Mouse (Mus musculus) cerebellum, adult 2 months (tissue): ENCODE measurements at regions not wholly inside any gene's neighbourhood (a gene's known extent, or its start where the extent isn't known, plus 50 kb on each side); places are given as distances from the start of the nearest gene placed in this dataset.
"Not testable (repeated sequence)": the region's sequence is repeated elsewhere in the genome, so short reads cannot be mapped to it uniquely, and the experiment has no call there.

Experiments
- DNase-seq, 2 experiments: peaks; one replicate each; pipeline ENCODE4 v3.0.0; 2021
- H3K27ac ChIP-seq: fragments of 200-500 bp; 2 replicates; pipeline ENCODE4 v1.5.1; 2012; ENCODE audit warnings: low read length, control low read depth, inconsistent platforms; ENCODE audit not compliant: insufficient read depth
- H3K27me3 ChIP-seq: fragments of 200-500 bp; 2 replicates; pipeline ENCODE4 v1.6.1; 2012; ENCODE audit warnings: inconsistent platforms, mild to moderate bottlenecking, low read length, moderate library complexity; ENCODE audit not compliant: control insufficient read depth, insufficient read depth
- H3K4me1 ChIP-seq: fragments of 200-500 bp; 2 replicates; pipeline ENCODE4 v1.6.1; 2011; ENCODE audit warnings: low read length; ENCODE audit not compliant: control insufficient read depth, insufficient read depth
- H3K4me3 ChIP-seq: fragments of 200-500 bp; replicated peaks from 2 replicates; pipeline ENCODE3; 2011; ENCODE audit warnings: mild to moderate bottlenecking, low read depth, low read length, control low read depth; ENCODE audit not compliant: insufficient read depth
- CTCF ChIP-seq: fragments of 200-500 bp; IDR thresholded peaks from 2 replicates; pipeline ENCODE4 v1.5.1; 2011; ENCODE audit warnings: low read depth, mild to moderate bottlenecking, control low read depth, low read length, moderate library complexity, borderline replicate concordance; ENCODE audit not compliant: insufficient read depth
- POLR2A ChIP-seq: fragments of 200-500 bp; IDR thresholded peaks from 2 replicates; pipeline ENCODE4 v1.6.1; 2011; ENCODE audit warnings: low read length, control low read depth, borderline replicate concordance; ENCODE audit not compliant: insufficient read depth
- WGBS: fragments of 180-500 bp; shearing (Covaris S2); methylation state at CpG from one replicate; pipeline ENCODE4 v1.1.7; 2018; 5-methylcytosine and 5-hydroxymethylcytosine counted together

- Histone ChIP-seq H3K27ac (no peak overlapping the region), H3K27me3 (no peaks in the 10 kb centered on the region), H3K4me3 (no peak overlapping the region), H3K4me1 (no peaks in the 10 kb centered on the region)
- TF ChIP-seq POLR2A = no peak
- TF ChIP-seq CTCF = no peak
- 45% methylated on average over 8 of the region's 8 CpGs for WGBS
- peak; percentile 52 to 78 for DNase-seq
Measured at GRCm38 (mm10) chr12:40898414-40899027, 125.4 kb upstream of the Immp2l start.

- 92% methylated on average over 1 of the region's 1 CpGs for WGBS
- Histone ChIP-seq H3K4me1 (no peaks in the 10 kb centered on the region), H3K27ac (no peak overlapping the region), H3K4me3 (no peak overlapping the region), H3K27me3 (no peaks in the 10 kb centered on the region)
- no peak for DNase-seq
- TF ChIP-seq CTCF (no peak), POLR2A (no peak)
Measured at GRCm38 (mm10) chr12:40905650-40906338, 118.1 kb upstream of the Immp2l start.

- WGBS = 89% methylated on average over 2 of the region's 2 CpGs
- TF ChIP-seq CTCF (no peak), POLR2A (no peak)
- no peak overlapping the region for H3K4me3 ChIP-seq
- H3K27ac ChIP-seq = no peak overlapping the region
- no peaks in the 10 kb centered on the region for H3K27me3 ChIP-seq
- H3K4me1 ChIP-seq = no peaks in the 10 kb centered on the region
- DNase-seq = no peak
Measured at GRCm38 (mm10) chr12:40906807-40907206, 117.1 kb upstream of the Immp2l start.

GRCm38 (mm10) chr12:40908809-40909795 is 114.8 kb upstream of the Immp2l start:
- no peaks in the 10 kb centered on the region for H3K4me1 ChIP-seq
- no peak for DNase-seq
- WGBS = 91% methylated on average over 9 of the region's 9 CpGs
- H3K4me3 ChIP-seq = no peak overlapping the region
- H3K27me3 ChIP-seq = no peaks in the 10 kb centered on the region
- no peak for TF ChIP-seq CTCF
- no peak for TF ChIP-seq POLR2A
- H3K27ac ChIP-seq = no peak overlapping the region

GRCm38 (mm10) chr12:40917486-40917885 is 106.4 kb upstream of the Immp2l start:
- no peak overlapping the region for H3K4me3 ChIP-seq
- no peaks in the 10 kb centered on the region for H3K4me1 ChIP-seq
- WGBS = 74% methylated on average over 3 of the region's 3 CpGs
- no peak overlapping the region for H3K27ac ChIP-seq
- no peaks in the 10 kb centered on the region for H3K27me3 ChIP-seq
- DNase-seq = no peak
- no peak for TF ChIP-seq POLR2A
- no peak for TF ChIP-seq CTCF

- no peak overlapping the region for H3K4me3 ChIP-seq
- no peak for DNase-seq
- WGBS = 100% methylated on average over 1 of the region's 1 CpGs
- TF ChIP-seq POLR2A = no peak
- no peaks in the 10 kb centered on the region for H3K4me1 ChIP-seq
- no peaks in the 10 kb centered on the region for H3K27me3 ChIP-seq
- no peak overlapping the region for H3K27ac ChIP-seq
Measured at GRCm38 (mm10) chr12:40921988-40922387, 101.9 kb upstream of the Immp2l start.

GRCm38 (mm10) chr12:40926681-40927080 is 97.2 kb upstream of the Immp2l start:
- H3K27ac ChIP-seq = no peak overlapping the region
- TF ChIP-seq CTCF (no peak), POLR2A (no peak)
- H3K4me1 ChIP-seq = no peaks in the 10 kb centered on the region
- DNase-seq = no peak
- H3K27me3 ChIP-seq = no peaks in the 10 kb centered on the region
- H3K4me3 ChIP-seq = no peak overlapping the region
- 100% methylated on average over 1 of the region's 1 CpGs for WGBS

- not testable (repeated sequence) for H3K4me3 ChIP-seq, H3K27me3 ChIP-seq, H3K27ac ChIP-seq, H3K4me1 ChIP-seq, DNase-seq
- WGBS = 85% methylated on average over 1 of the region's 1 CpGs
Measured at GRCm38 (mm10) chr12:40929409-40929808, 94.5 kb upstream of the Immp2l start.
